In the genomic region with DNA sequence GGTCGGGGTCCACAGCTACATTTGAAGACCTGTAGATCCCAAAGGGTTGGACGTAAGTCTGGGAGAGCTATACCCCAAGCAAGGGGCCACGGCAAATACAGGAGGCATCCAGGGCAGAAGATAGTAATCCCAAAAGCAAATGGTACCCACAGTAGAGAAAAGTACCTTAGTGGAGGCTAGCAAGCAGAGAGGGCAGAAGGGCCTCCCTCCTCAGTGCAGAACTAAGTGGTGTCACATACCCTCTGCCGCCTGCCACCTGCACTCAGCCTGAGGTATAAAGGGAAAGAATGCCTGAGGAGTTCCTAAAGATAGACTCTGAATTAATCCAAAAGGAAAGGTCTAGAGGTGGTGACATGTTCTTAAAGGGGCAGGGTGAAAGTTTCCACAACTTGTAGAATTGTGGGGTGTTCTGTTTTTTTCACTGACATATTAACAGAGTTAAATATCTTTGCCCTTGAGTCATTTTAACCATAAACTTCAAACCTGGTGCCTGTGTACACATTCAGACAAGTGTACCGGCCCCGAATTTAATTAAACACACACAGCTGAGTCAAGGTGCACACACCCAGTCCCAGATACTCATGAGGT, we compare ENCODE assay signal across 7 mouse cellular contexts. TPM values are rescaled to one million over a fixed set of nuclear protein-coding genes. Genes with fewer than 3 reads are reported as not detected.
A peak's percentile ranks its signal among the peaks of the same experiment; 100 is the strongest.
DNase-seq lines count a peak whose midpoint lies in the region; ATAC-seq lines count a peak whose summit lies in the region.

No protein-coding gene starts in this region.

- H3K27ac ChIP-seq in embryonic facial prominence, embryonic 10.5 days (replicated peaks), result peak overlapping the region; percentile 99
- peak overlapping the region; percentile 97 for H3K27ac ChIP-seq in forebrain, embryonic 13.5 days
- H3K27ac ChIP-seq in intestine, embryonic 14.5 days (ENCODE audit: low read depth), result peak overlapping the region; percentile 100
- H3K27ac ChIP-seq in midbrain, embryonic 13.5 days, result peak overlapping the region; percentile 98

- no peak for ATAC-seq in forebrain, embryonic 13.5 days
- ATAC-seq in intestine, embryonic 14.5 days (replicated peaks; ENCODE audit: low FRiP score, low TSS enrichment, low read depth), result no peak
- no peak for ATAC-seq in midbrain, embryonic 13.5 days

- peak overlapping the region; percentile 57 for H3K4me3 ChIP-seq in embryonic facial prominence, embryonic 10.5 days
- no peak overlapping the region for H3K4me3 ChIP-seq in forebrain, embryonic 13.5 days
- no peak overlapping the region for H3K4me3 ChIP-seq in intestine, embryonic 14.5 days (ENCODE audit: low read depth, low read length)
- no peak overlapping the region for H3K4me3 ChIP-seq in midbrain, embryonic 13.5 days (replicated peaks)

- 66% methylated on average over 6 of the region's 6 CpGs for WGBS in embryonic facial prominence, embryonic 10.5 days
- 55% methylated on average over 6 of the region's 6 CpGs for WGBS in forebrain, embryonic 13.5 days
- 64% methylated on average over 6 of the region's 6 CpGs for WGBS in intestine, embryonic 14.5 days
- 52% methylated on average over 6 of the region's 6 CpGs for WGBS in midbrain, embryonic 13.5 days

- H3K4me1 ChIP-seq in embryonic facial prominence, embryonic 10.5 days, result peaks cover 40% of the 10 kb centered on the region
- peaks cover 37% of the 10 kb centered on the region for H3K4me1 ChIP-seq in forebrain, embryonic 13.5 days
- H3K4me1 ChIP-seq in intestine, embryonic 14.5 days (replicated peaks; ENCODE audit: control insufficient read depth, insufficient read depth, low read length), result peaks cover 33% of the 10 kb centered on the region
- H3K4me1 ChIP-seq in midbrain, embryonic 13.5 days (replicated peaks), result peaks cover 34% of the 10 kb centered on the region

- H3K36me3 ChIP-seq in embryonic facial prominence, embryonic 10.5 days (replicated peaks), result no peaks in the 10 kb centered on the region
- H3K36me3 ChIP-seq in forebrain, embryonic 13.5 days (ENCODE audit: poor library complexity, severe bottlenecking), result no peaks in the 10 kb centered on the region
- H3K36me3 ChIP-seq in intestine, embryonic 14.5 days (ENCODE audit: control insufficient read depth, insufficient read depth, low read length), result no peaks in the 10 kb centered on the region
- H3K36me3 ChIP-seq in midbrain, embryonic 13.5 days, result no peaks in the 10 kb centered on the region

- no peaks in the 10 kb centered on the region for H3K9me3 ChIP-seq in embryonic facial prominence, embryonic 10.5 days
- no peaks in the 10 kb centered on the region for H3K9me3 ChIP-seq in forebrain, embryonic 13.5 days (replicated peaks)
- H3K9me3 ChIP-seq in intestine, embryonic 14.5 days (ENCODE audit: control insufficient read depth, low read length), result no peaks in the 10 kb centered on the region
- H3K9me3 ChIP-seq in midbrain, embryonic 13.5 days, result no peaks in the 10 kb centered on the region

- H3K27me3 ChIP-seq in embryonic facial prominence, embryonic 10.5 days (replicated peaks; ENCODE audit: low read depth, poor library complexity, severe bottlenecking), result no peaks in the 10 kb centered on the region
- H3K27me3 ChIP-seq in forebrain, embryonic 13.5 days, result no peaks in the 10 kb centered on the region
- H3K27me3 ChIP-seq in intestine, embryonic 14.5 days (replicated peaks; ENCODE audit: control insufficient read depth, insufficient read depth, low read length), result no peaks in the 10 kb centered on the region
- H3K27me3 ChIP-seq in midbrain, embryonic 13.5 days, result no peaks in the 10 kb centered on the region

- peak; percentile 29 for DNase-seq in embryonic facial prominence, embryonic 10.5 days (ENCODE audit: low spot score)
- no peak for DNase-seq in intestine, embryonic 14.5 days (ENCODE audit: low spot score)
- DNase-seq in layer of hippocampus, adult 8-10 months (ENCODE audit: low spot score in 2 of 2), result no peak
- no peak for DNase-seq in adrenal gland, adult 8-10 months
- no peak for DNase-seq in right cerebral cortex, adult 2 months (ENCODE audit: low spot score in 2 of 2)

- H3K4me2 ChIP-seq in forebrain, embryonic 13.5 days, result 0 out of 2 replicates have a peak overlapping the region, but pooled peaks have one; percentile 64
- peak overlapping the region; percentile 61 for H3K4me2 ChIP-seq in intestine, embryonic 14.5 days (ENCODE audit: low read length)
- H3K4me2 ChIP-seq in midbrain, embryonic 13.5 days (replicated peaks), result no peak overlapping the region

- peak overlapping the region; percentile 21; the same call in 1 of the 2 replicates for H3K9ac ChIP-seq in forebrain, embryonic 13.5 days
- H3K9ac ChIP-seq in intestine, embryonic 14.5 days (ENCODE audit: low read length), result peak overlapping the region; percentile 61
- H3K9ac ChIP-seq in midbrain, embryonic 13.5 days (replicated peaks), result peak overlapping the region; percentile 69; the same call in 1 of the 2 replicates

RNA-seq across cellular contexts. Expression of a gene that starts 21.0 kb away (rescaled TPM):
- 660 and 664 TPM in 2 replicates for polyA plus RNA-seq in embryonic facial prominence, embryonic 10.5 days (2016; fragmentation: Nextera tagmentation; extraction: Ambion mirVana)
- 552 and 600 TPM in 2 replicates for polyA plus RNA-seq in forebrain, embryonic 13.5 days (2015; fragmentation: Nextera tagmentation; extraction: Ambion mirVana)
- 671 and 756 TPM in 2 replicates for polyA plus RNA-seq in intestine, embryonic 14.5 days (2014; fragmentation: Nextera tagmentation; extraction: Ambion mirVana)
- polyA plus RNA-seq in midbrain, embryonic 13.5 days (2015; fragmentation: Nextera tagmentation; extraction: Ambion mirVana), result 563 and 595 TPM in 2 replicates
- total RNA-seq in layer of hippocampus, adult 8-10 months (2022), result 100 to 1,000 TPM; 261 to 316 (median 281) TPM
- 100 to 1,000 TPM; 380 to 518 (median 475) TPM for total RNA-seq in adrenal gland, adult 8-10 months (2022)
